Mouse (Mus musculus): ENCODE data around the gene Slc7a10. TPM values are rescaled to one million over a fixed set of nuclear protein-coding genes. Genes with fewer than 3 reads are reported as not detected.

The Slc7a10 gene
- polyA plus RNA-seq, 1 experiment from 2014 or later: 25.6 TPM

DNA sequence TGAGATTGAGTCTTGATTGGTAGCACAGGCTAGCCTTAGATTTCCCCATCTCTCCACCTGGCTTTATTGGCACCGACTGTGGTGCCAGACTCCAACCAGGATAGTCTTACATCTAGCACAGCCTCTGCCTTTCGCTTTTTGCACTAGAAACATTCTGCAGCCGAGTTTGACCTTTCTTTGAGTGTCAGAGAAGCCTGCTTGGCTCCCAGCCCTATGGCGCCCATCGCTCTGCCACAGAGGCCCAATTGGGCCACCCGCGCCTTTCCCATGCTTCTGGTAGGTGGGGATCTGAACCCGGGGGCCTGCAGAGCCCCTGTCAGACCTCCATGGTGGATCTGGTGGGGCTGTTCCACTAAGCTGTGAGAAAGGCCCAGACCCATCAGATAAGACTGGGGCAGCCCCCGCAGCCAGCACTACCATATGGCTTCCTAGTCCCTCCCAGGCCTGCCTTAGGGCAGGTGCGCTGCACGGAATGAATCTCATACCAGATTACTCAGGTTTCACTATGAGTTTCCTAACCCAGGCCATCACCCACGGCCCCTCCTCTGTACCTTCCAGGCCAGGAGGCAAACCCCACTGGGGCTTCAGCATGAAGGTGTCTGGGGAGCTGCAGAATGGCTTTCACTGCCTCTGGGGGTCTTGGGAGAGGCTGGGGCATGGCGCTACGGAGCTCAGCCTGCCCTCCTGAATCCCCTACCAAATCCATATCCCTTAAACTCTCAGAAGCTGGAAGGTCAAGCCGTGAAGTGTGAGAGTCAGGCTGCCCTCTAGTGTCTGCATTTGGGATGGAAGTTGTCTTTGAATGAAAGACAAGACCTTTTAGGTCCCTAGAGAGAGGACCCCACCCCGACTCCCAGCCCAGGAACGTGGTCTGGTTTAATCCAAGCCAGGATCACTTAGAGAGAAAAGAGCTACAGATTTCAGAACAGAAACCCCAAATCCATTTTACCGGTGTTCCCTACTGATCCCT is 9.5 kb upstream of the Slc7a10 start:
- H3K27me3 ChIP-seq (replicated peaks): peaks cover 11% of the 10 kb centered on the region
- no peak overlapping the region for H3K4me2 ChIP-seq
- ATAC-seq (ENCODE audit: low FRiP score): no peak
- H3K9ac ChIP-seq (replicated peaks): no peak overlapping the region
- no peaks in the 10 kb centered on the region for H3K9me3 ChIP-seq (replicated peaks)
- 54% methylated on average over 18 of the region's 18 CpGs for whole genome bisulfite sequencing
- no peaks in the 10 kb centered on the region for H3K36me3 ChIP-seq
- H3K27ac ChIP-seq (replicated peaks): no peak overlapping the region
- H3K4me3 ChIP-seq (replicated peaks): no peak overlapping the region
- 0 out of 2 replicates have a peak, but pooled peaks cover 3% of the 10 kb centered on the region for H3K4me1 ChIP-seq

DNA sequence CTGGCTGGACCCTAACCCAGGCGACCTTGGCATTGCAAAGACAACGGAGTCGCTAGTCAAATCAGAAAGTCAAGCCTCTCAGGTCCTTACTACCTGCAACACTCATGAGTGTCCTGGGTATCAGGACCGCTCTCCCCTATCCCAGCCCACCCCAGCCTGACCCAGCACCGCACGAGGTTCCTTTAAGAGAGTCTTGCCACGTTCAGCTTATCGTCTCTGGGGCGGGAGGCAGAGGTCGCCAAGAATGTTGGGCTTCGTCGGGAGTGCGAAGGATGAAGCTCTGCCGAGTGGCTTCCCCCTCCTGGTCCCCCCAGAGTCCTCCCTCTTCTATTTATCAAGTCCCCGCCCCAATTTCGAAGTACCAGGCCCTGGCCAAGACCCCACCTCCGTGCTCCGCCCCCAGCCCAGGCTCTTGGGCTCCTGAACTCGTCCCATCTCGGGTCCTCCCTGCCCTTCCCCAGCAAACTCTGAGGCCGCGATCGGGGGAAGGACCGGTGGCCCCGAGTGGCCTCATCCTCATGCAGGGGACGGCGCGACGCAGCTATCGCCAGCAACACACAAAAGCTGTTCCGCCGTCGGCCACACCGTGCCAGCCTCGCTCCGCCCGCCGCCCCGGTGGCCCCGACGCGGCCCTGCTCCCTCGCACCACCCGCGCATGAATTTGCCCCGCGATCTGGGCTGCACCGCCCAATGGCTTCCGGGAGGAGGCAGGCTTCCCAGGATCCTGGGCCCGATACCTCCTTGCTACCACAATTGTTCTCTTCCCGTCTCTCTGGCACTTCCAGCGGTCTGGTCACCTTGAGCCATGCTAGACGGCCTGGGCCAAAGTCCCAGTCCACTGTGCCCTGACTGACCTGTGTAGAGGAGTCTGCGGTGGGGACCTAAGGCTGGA is 1.1 kb upstream of the Slc7a10 start:
- peak overlapping the region; percentile 66 for H3K4me2 ChIP-seq
- no peaks in the 10 kb centered on the region for H3K36me3 ChIP-seq
- H3K27me3 ChIP-seq (replicated peaks): peaks cover 47% of the 10 kb centered on the region
- peak overlapping the region; percentile 39 for H3K4me3 ChIP-seq (replicated peaks)
- peak overlapping the region; percentile 35 for H3K9ac ChIP-seq (replicated peaks)
- H3K9me3 ChIP-seq (replicated peaks): no peaks in the 10 kb centered on the region
- H3K27ac ChIP-seq (replicated peaks): no peak overlapping the region
- peaks cover 20% of the 10 kb centered on the region for H3K4me1 ChIP-seq
- WGBS: 3% methylated on average over 54 of the region's 54 CpGs
- ATAC-seq (ENCODE audit: low FRiP score): peak; percentile 73

- no peak overlapping the region for H3K27ac ChIP-seq (replicated peaks)
These were observed 3.5 kb downstream of the Slc7a10 start for GRCm38 (mm10) chr7:35189699-35190098.

DNA sequence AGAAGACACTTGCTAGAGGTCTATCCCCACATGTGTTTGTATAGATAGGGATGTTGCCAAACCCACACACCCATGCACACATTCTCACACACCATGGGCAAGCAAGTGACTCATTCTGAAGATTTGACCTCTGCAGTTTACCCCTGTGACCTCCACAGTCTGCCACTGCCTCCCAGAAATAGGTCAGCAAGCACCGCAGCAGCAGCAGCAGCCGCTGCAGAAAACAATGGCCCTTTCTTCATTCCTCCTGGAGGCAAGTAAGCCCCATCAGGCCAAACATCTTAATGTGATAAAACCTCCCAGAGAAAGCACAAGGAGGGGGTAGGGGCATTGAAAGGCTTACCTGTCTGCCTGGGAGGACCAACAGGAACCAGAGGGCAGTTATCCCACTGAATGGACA is 5.1 kb downstream of the Slc7a10 start:
- no peaks in the 10 kb centered on the region for H3K9me3 ChIP-seq (replicated peaks)
- ATAC-seq (ENCODE audit: low FRiP score): no peak
- H3K4me3 ChIP-seq (replicated peaks): no peak overlapping the region
- 5% methylated on average over 2 of the region's 2 CpGs for WGBS
- H3K4me2 ChIP-seq: no peak overlapping the region
- H3K36me3 ChIP-seq: no peaks in the 10 kb centered on the region
- H3K9ac ChIP-seq (replicated peaks): no peak overlapping the region
- peaks cover 30% of the 10 kb centered on the region for H3K27me3 ChIP-seq (replicated peaks)
- no peak overlapping the region for H3K27ac ChIP-seq (replicated peaks)
- H3K4me1 ChIP-seq: peaks cover 4% of the 10 kb centered on the region

More at GRCm38 (mm10) chr7:35189699-35190098, 3.5 kb downstream of the Slc7a10 start:
- Histone ChIP-seq H3K4me3 (replicated peaks) (no peak overlapping the region), H3K4me1 (peaks cover 20% of the 10 kb centered on the region), H3K9me3 (replicated peaks) (no peaks in the 10 kb centered on the region), H3K27me3 (replicated peaks) (peaks cover 45% of the 10 kb centered on the region), H3K36me3 (no peaks in the 10 kb centered on the region), H3K9ac (replicated peaks) (no peak overlapping the region), H3K4me2 (no peak overlapping the region)
- WGBS: 78% methylated on average over 5 of the region's 5 CpGs
- ATAC-seq (ENCODE audit: low FRiP score): no peak

DNA sequence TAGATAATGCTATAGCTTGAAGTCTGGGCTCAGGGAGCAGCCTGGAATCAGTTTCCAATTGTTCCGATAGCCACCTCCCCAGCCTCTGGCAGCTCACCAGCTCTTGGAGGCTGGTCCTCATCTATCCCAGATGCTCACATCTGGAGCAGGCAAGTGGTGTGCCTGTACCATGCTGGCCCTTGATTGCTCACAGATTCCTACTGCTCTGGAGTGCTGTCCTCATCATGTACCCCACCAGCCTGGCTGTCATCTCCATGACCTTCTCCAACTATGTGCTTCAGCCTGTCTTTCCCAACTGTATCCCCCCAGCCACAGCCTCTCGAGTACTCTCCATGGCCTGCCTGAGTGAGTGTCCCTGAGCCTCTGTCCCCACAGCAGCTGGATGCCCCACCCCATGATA is 10.8 kb downstream of the Slc7a10 start:
- H3K4me2 ChIP-seq: no peak overlapping the region
- no peaks in the 10 kb centered on the region for H3K9me3 ChIP-seq (replicated peaks)
- 71% methylated on average over 2 of the region's 2 CpGs for WGBS
- peaks cover 32% of the 10 kb centered on the region for H3K36me3 ChIP-seq
- no peaks in the 10 kb centered on the region for H3K27me3 ChIP-seq (replicated peaks)
- no peak for ATAC-seq (ENCODE audit: low FRiP score)
- no peak overlapping the region for H3K9ac ChIP-seq (replicated peaks)
- H3K4me3 ChIP-seq (replicated peaks): no peak overlapping the region
- H3K27ac ChIP-seq (replicated peaks): no peak overlapping the region
- peaks cover 5% of the 10 kb centered on the region; the same call in 1 of the 2 replicates for H3K4me1 ChIP-seq

DNA sequence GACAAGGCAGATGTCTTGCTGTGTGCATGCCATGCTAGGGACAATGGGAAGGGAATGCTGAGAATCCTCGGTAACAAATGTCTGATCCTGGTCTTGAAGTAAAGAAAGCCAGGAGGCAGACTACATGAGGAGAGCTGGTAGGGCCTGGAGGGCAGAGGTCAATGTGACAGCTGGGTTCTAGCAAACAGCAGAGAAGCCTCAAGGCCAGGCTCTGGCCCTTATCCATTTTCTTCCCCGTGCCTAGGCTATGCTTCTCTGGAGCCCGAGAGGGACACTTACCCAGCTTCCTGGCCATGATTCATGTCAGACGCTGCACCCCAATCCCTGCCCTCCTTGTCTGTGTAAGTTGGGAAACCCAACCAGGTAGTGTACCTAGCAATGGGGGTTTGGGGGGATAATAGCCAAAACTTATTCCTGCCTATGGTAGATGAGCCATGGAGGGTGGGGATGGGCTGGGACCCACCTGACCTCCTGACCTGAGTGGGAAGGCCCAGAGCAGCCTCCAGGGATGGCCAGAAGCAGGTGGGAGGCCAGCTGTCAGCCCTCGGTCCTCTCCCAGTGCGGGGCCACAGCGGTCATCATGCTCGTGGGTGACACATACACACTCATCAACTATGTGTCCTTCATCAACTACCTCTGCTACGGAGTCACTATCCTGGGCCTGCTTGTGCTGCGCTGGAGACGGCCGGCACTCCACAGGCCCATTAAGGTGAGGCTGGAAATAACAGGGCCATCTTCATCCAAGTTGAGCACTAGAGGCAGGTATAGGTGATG is 13.0 kb downstream of the Slc7a10 start:
- WGBS: 95% methylated on average over 12 of the region's 12 CpGs
- no peak overlapping the region for H3K4me2 ChIP-seq
- ATAC-seq (ENCODE audit: low FRiP score): no peak
- peaks cover 53% of the 10 kb centered on the region for H3K36me3 ChIP-seq
- H3K4me1 ChIP-seq: peaks cover 5% of the 10 kb centered on the region; the same call in 1 of the 2 replicates
- no peak overlapping the region for H3K27ac ChIP-seq (replicated peaks)
- no peak overlapping the region for H3K9ac ChIP-seq (replicated peaks)
- H3K27me3 ChIP-seq (replicated peaks): no peaks in the 10 kb centered on the region
- H3K9me3 ChIP-seq (replicated peaks): no peaks in the 10 kb centered on the region
- H3K4me3 ChIP-seq (replicated peaks): no peak overlapping the region

GRCm38 (mm10) chr7:35199755-35200154 is 13.6 kb downstream of the Slc7a10 start:
- no peak overlapping the region for H3K4me2 ChIP-seq
- H3K4me3 ChIP-seq (replicated peaks): no peak overlapping the region
- no peaks in the 10 kb centered on the region for H3K9me3 ChIP-seq (replicated peaks)
- H3K36me3 ChIP-seq: peaks cover 59% of the 10 kb centered on the region
- no peak overlapping the region for H3K9ac ChIP-seq (replicated peaks)
- no peak overlapping the region for H3K27ac ChIP-seq (replicated peaks)
- H3K4me1 ChIP-seq: peaks cover 5% of the 10 kb centered on the region; the same call in 1 of the 2 replicates
- no peaks in the 10 kb centered on the region for H3K27me3 ChIP-seq (replicated peaks)
- ATAC-seq (ENCODE audit: low FRiP score): no peak

DNA sequence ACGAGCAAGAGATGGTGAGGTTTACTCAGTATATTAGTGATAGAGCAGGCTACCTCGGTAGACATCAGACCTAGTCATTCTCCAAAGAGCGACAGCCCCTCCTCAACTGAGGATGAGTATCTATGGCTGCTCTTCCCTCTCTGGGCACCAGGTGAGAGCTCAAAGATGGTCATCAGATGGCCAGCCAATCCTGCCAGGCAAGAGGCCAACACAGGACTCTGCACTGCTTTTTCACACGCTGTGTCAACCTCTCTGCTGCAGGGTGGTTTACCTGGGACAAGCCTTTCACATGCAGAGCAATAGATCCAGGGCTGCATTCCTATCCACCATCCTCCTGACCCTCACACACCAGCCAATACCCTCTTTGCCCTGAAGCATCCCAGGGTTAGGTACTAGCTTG is 25.6 kb downstream of the Slc7a10 start:
- no peak overlapping the region for H3K27ac ChIP-seq (replicated peaks)
- H3K4me1 ChIP-seq: peaks cover 30% of the 10 kb centered on the region
- no peaks in the 10 kb centered on the region for H3K9me3 ChIP-seq (replicated peaks)
- no peak overlapping the region for H3K4me3 ChIP-seq (replicated peaks)
- H3K27me3 ChIP-seq (replicated peaks): no peaks in the 10 kb centered on the region
- H3K4me2 ChIP-seq: no peak overlapping the region
- no peak for ATAC-seq (ENCODE audit: low FRiP score)
- no peak overlapping the region for H3K9ac ChIP-seq (replicated peaks)
- H3K36me3 ChIP-seq: peaks cover 51% of the 10 kb centered on the region
- WGBS: 94% methylated on average over 4 of the region's 4 CpGs

- WGBS: 1% methylated on average over 42 of the region's 79 CpGs
- peaks cover 32% of the 10 kb centered on the region for H3K36me3 ChIP-seq
These were observed 28.4 kb downstream of the Slc7a10 start for GRCm38 (mm10) chr7:35214442-35215222.

GRCm38 (mm10) chr7:35215225-35215624 is 29.0 kb downstream of the Slc7a10 start, which contains the start of gene Lrp3:
Gene Lrp3, minus strand, starts transcription at chr7:35215498.
- H3K9me3 ChIP-seq (replicated peaks): no peaks in the 10 kb centered on the region
- H3K27ac ChIP-seq (replicated peaks): peak within 1 kb of the TSS; percentile 89
- peak; percentile 94 for ATAC-seq (ENCODE audit: low FRiP score)
- H3K4me3 ChIP-seq (replicated peaks): peak within 1 kb of the TSS; percentile 82
- peaks cover 30% of the 10 kb centered on the region for H3K4me1 ChIP-seq
- WGBS: under 1% methylated on average over 50 of the region's 53 CpGs
- H3K4me2 ChIP-seq: peak within 1 kb of the TSS; percentile 78
- peaks cover 27% of the 10 kb centered on the region for H3K36me3 ChIP-seq
- peak within 1 kb of the TSS; percentile 95 for H3K9ac ChIP-seq (replicated peaks)
- H3K27me3 ChIP-seq (replicated peaks): no peaks in the 10 kb centered on the region

More at GRCm38 (mm10) chr7:35214442-35215222, 28.4 kb downstream of the Slc7a10 start:
- ATAC-seq (ENCODE audit: low FRiP score): peak; percentile 64
- peak overlapping the region; percentile 95 for H3K9ac ChIP-seq (replicated peaks)
- peak overlapping the region; percentile 82 for H3K4me3 ChIP-seq (replicated peaks)
- H3K27ac ChIP-seq (replicated peaks): peak overlapping the region; percentile 89
- H3K27me3 ChIP-seq (replicated peaks): no peaks in the 10 kb centered on the region
- H3K4me2 ChIP-seq: peak overlapping the region; percentile 78
- no peaks in the 10 kb centered on the region for H3K9me3 ChIP-seq (replicated peaks)
- H3K4me1 ChIP-seq: peaks cover 30% of the 10 kb centered on the region
